Mouse (Mus musculus) olfactory bulb, adult 2 months (tissue): ENCODE data around the gene Pnmal1.

Experiments
- CTCF ChIP-seq: fragments of 200-500 bp; IDR thresholded peaks from 2 replicates; pipeline ENCODE4 v1.5.1; 2012; ENCODE audit warnings: low read depth, mild to moderate bottlenecking, low read length, moderate library complexity; ENCODE audit not compliant: insufficient read depth
- POLR2A ChIP-seq: fragments of 200-500 bp; IDR thresholded peaks from 2 replicates; pipeline ENCODE4 v1.6.1; 2012; ENCODE audit warnings: mild to moderate bottlenecking, low read depth, low read length, moderate library complexity; ENCODE audit not compliant: insufficient read depth

GRCm38 (mm10) chr7:16978173-16978572 is 18.7 kb downstream of the Pnmal1 start:
- TF ChIP-seq POLR2A, result no peak
- no peak for TF ChIP-seq CTCF
